Mouse (Mus musculus): ENCODE measurements around the gene Pan2.

- TF ChIP-seq CTCF (IDR thresholded peaks at IDR 0.05; ENCODE audit: borderline replicate concordance, extremely low read depth, insufficient read depth, insufficient read length) = no peak
- TF ChIP-seq POLR2A (IDR thresholded peaks at IDR 0.05; ENCODE audit: borderline replicate concordance, extremely low read depth, insufficient read depth, insufficient read length, poor library complexity, severe bottlenecking) = no peak
Measured at GRCm38 (mm10) chr10:128309654-128310053, 6.5 kb downstream of the Pan2 start.

Data from brain, embryonic 14.5 days (tissue).